Mouse (Mus musculus) limb, embryonic 15.5 days (tissue): ENCODE results near the gene Tbcc. TPM values are rescaled to one million over a fixed set of nuclear protein-coding genes. Genes with fewer than 3 reads are reported as not detected.
"Not testable (repeated sequence)": the region's sequence is repeated elsewhere in the genome, so short reads cannot be mapped to it uniquely, and the experiment has no call there.

Source experiments
- ATAC-seq: fragments of 200-750 bp; cut with Nextera tagmentation; 2 replicates; pipeline ENCODE4 v1.8.0; 2017; ENCODE audit warnings: low read depth, moderate TSS enrichment; ENCODE audit not compliant: insufficient number of reproducible peaks, low FRiP score, low TSS enrichment
- H3K27ac ChIP-seq: fragments of 300-500 bp; sonication (generic); 2 replicates; pipeline ENCODE4 v1.5.1; 2015; ENCODE audit warnings: moderate library complexity, mild to moderate bottlenecking, inconsistent platforms
- H3K27me3 ChIP-seq: fragments of 300-500 bp; sonication (generic); 2 replicates; pipeline ENCODE4 v1.6.1; 2015; ENCODE audit warnings: inconsistent platforms
- H3K36me3 ChIP-seq: fragments of 300-500 bp; sonication (generic); 2 replicates; pipeline ENCODE4 v1.6.1; 2015; ENCODE audit warnings: inconsistent platforms
- H3K4me1 ChIP-seq: fragments of 300-500 bp; sonication (generic); 2 replicates; pipeline ENCODE4 v1.6.1; 2015; ENCODE audit warnings: inconsistent platforms
- H3K4me2 ChIP-seq: fragments of 300-500 bp; sonication (generic); 2 replicates; pipeline ENCODE4 v1.6.1; 2015; ENCODE audit warnings: mild to moderate bottlenecking, inconsistent platforms
- H3K4me3 ChIP-seq: fragments of 300-500 bp; sonication (generic); 2 replicates; pipeline ENCODE4 v1.5.1; 2015; ENCODE audit warnings: mild to moderate bottlenecking, inconsistent platforms
- H3K9ac ChIP-seq: fragments of 300-500 bp; sonication (generic); 2 replicates; pipeline ENCODE4 v1.6.1; 2015; ENCODE audit warnings: inconsistent platforms
- H3K9me3 ChIP-seq: fragments of 300-500 bp; sonication (generic); 2 replicates; pipeline ENCODE4 v1.6.1; 2016; ENCODE audit warnings: inconsistent platforms
- WGBS: fragments of 180-500 bp; shearing (Covaris S2); methylation state at CpG from one replicate; pipeline ENCODE4 v1.1.7; 2015; 5-methylcytosine and 5-hydroxymethylcytosine counted together
- polyA plus RNA-seq: library from polyadenylated mRNA; unstranded; fragments of >200 nt; fragmentation: Nextera tagmentation; extraction: Ambion mirVana; gene quantifications from 2 replicates; pipeline ENCODE4 v1.2.1, GENCODE M21; 2015

The Tbcc gene
- polyA plus RNA-seq = 51.2 and 54.1 TPM in 2 replicates

GRCm38 (mm10) chr17:46890116-46890815 is at the start of gene Tbcc:
Gene Tbcc, plus strand, starts transcription at chr17:46890684.
- Histone ChIP-seq H3K36me3 (no peaks in the 10 kb centered on the region; the same call in 1 of the 2 replicates), H3K27me3 (no peaks in the 10 kb centered on the region), H3K4me3 (peak within 1 kb of the TSS; percentile 95), H3K9ac (peak within 1 kb of the TSS; percentile 86), H3K4me2 (peak within 1 kb of the TSS; percentile 83), H3K9me3 (no peaks in the 10 kb centered on the region), H3K27ac (peak within 1 kb of the TSS; percentile 98), H3K4me1 (peaks cover 30% of the 10 kb centered on the region)
- peak; percentile 95 for ATAC-seq
- WGBS = under 1% methylated on average over 40 of the region's 40 CpGs

GRCm38 (mm10) chr17:46843022-46843421 is 47.5 kb upstream of the Tbcc start:
- ATAC-seq = no peak
- 85% methylated on average over 2 of the region's 2 CpGs for WGBS

GRCm38 (mm10) chr17:46843716-46844115 is 46.8 kb upstream of the Tbcc start:
- Histone ChIP-seq H3K27me3 (no peaks in the 10 kb centered on the region), H3K9ac (no peak overlapping the region), H3K4me3 (no peak overlapping the region), H3K4me1 (no peaks in the 10 kb centered on the region), H3K27ac (no peak overlapping the region), H3K4me2 (no peak overlapping the region), H3K36me3 (0 out of 2 replicates have a peak, but pooled peaks cover 4% of the 10 kb centered on the region), H3K9me3 (no peaks in the 10 kb centered on the region)
- WGBS = 39% methylated on average over 7 of the region's 7 CpGs
- ATAC-seq = no peak

More at GRCm38 (mm10) chr17:46843022-46843421, 47.5 kb upstream of the Tbcc start:
- Histone ChIP-seq H3K36me3 (0 out of 2 replicates have a peak, but pooled peaks cover 4% of the 10 kb centered on the region), H3K27me3 (no peaks in the 10 kb centered on the region), H3K27ac (no peak overlapping the region), H3K9ac (no peak overlapping the region), H3K4me1 (no peaks in the 10 kb centered on the region), H3K4me3 (no peak overlapping the region), H3K9me3 (no peaks in the 10 kb centered on the region), H3K4me2 (no peak overlapping the region)

- no peak overlapping the region for H3K4me3 ChIP-seq
- H3K9ac ChIP-seq = no peak overlapping the region
- no peak overlapping the region for H3K4me2 ChIP-seq
- WGBS = 44% methylated on average over 10 of the region's 10 CpGs
- H3K9me3 ChIP-seq = no peaks in the 10 kb centered on the region
- H3K4me1 ChIP-seq = no peaks in the 10 kb centered on the region
- no peak overlapping the region for H3K27ac ChIP-seq
- H3K27me3 ChIP-seq = no peaks in the 10 kb centered on the region
- H3K36me3 ChIP-seq = 0 out of 2 replicates have a peak, but pooled peaks cover under 1% of the 10 kb centered on the region
- no peak for ATAC-seq
Measured at GRCm38 (mm10) chr17:46844811-46845210, 45.7 kb upstream of the Tbcc start.

GRCm38 (mm10) chr17:46845262-46845661 is 45.2 kb upstream of the Tbcc start:
- H3K4me2 ChIP-seq = no peak overlapping the region
- H3K4me1 ChIP-seq = no peaks in the 10 kb centered on the region
- WGBS = 69% methylated on average over 12 of the region's 12 CpGs
- H3K9me3 ChIP-seq = no peaks in the 10 kb centered on the region
- no peaks in the 10 kb centered on the region for H3K27me3 ChIP-seq
- ATAC-seq = no peak
- no peaks in the 10 kb centered on the region for H3K36me3 ChIP-seq
- no peak overlapping the region for H3K27ac ChIP-seq
- H3K9ac ChIP-seq = no peak overlapping the region
- H3K4me3 ChIP-seq = no peak overlapping the region

- H3K9ac ChIP-seq, ATAC-seq, H3K36me3 ChIP-seq: not testable (repeated sequence)
Measured at GRCm38 (mm10) chr17:46846573-46846972, 43.9 kb upstream of the Tbcc start.

GRCm38 (mm10) chr17:46847206-46847605 is 43.3 kb upstream of the Tbcc start:
- Histone ChIP-seq H3K4me3 (no peak overlapping the region), H3K4me2 (no peak overlapping the region), H3K9ac (no peak overlapping the region), H3K27me3 (no peaks in the 10 kb centered on the region), H3K4me1 (no peaks in the 10 kb centered on the region), H3K36me3 (no peaks in the 10 kb centered on the region), H3K9me3 (no peaks in the 10 kb centered on the region), H3K27ac (no peak overlapping the region)
- WGBS = 93% methylated on average over 7 of the region's 7 CpGs
- no peak for ATAC-seq

More at GRCm38 (mm10) chr17:46846573-46846972, 43.9 kb upstream of the Tbcc start:
- 93% methylated on average over 18 of the region's 18 CpGs for WGBS
- H3K27ac ChIP-seq, H3K4me2 ChIP-seq, H3K4me3 ChIP-seq, H3K9me3 ChIP-seq, H3K27me3 ChIP-seq, H3K4me1 ChIP-seq: not testable (repeated sequence)

GRCm38 (mm10) chr17:46852725-46853124 is 37.8 kb upstream of the Tbcc start:
- Histone ChIP-seq H3K9ac (no peak overlapping the region), H3K36me3 (no peaks in the 10 kb centered on the region), H3K27me3 (no peaks in the 10 kb centered on the region), H3K4me1 (peaks cover 28% of the 10 kb centered on the region), H3K27ac (peak overlapping the region; percentile 57; the same call in 1 of the 2 replicates), H3K4me3 (no peak overlapping the region), H3K4me2 (no peak overlapping the region), H3K9me3 (no peaks in the 10 kb centered on the region)
- WGBS = 32% methylated on average over 6 of the region's 6 CpGs
- no peak for ATAC-seq

- no peaks in the 10 kb centered on the region for H3K36me3 ChIP-seq
- ATAC-seq = no peak
Measured at GRCm38 (mm10) chr17:46853281-46853680, 37.2 kb upstream of the Tbcc start.

GRCm38 (mm10) chr17:46854096-46854495 is 36.4 kb upstream of the Tbcc start:
- no peak for ATAC-seq
- Histone ChIP-seq H3K4me2 (no peak overlapping the region), H3K36me3 (no peaks in the 10 kb centered on the region), H3K4me3 (0 out of 2 replicates have a peak overlapping the region, but pooled peaks have one; percentile 80), H3K9me3 (no peaks in the 10 kb centered on the region), H3K27me3 (no peaks in the 10 kb centered on the region), H3K9ac (no peak overlapping the region), H3K4me1 (peaks cover 28% of the 10 kb centered on the region), H3K27ac (peak overlapping the region; percentile 73)
- WGBS = 77% methylated on average over 7 of the region's 7 CpGs

More at GRCm38 (mm10) chr17:46853281-46853680, 37.2 kb upstream of the Tbcc start:
- H3K9me3 ChIP-seq = no peaks in the 10 kb centered on the region
- WGBS = 30% methylated on average over 6 of the region's 6 CpGs
- no peak overlapping the region for H3K4me2 ChIP-seq
- H3K4me1 ChIP-seq = peaks cover 28% of the 10 kb centered on the region
- H3K9ac ChIP-seq = no peak overlapping the region
- H3K27me3 ChIP-seq = no peaks in the 10 kb centered on the region
- no peak overlapping the region for H3K4me3 ChIP-seq
- peak overlapping the region; percentile 57 for H3K27ac ChIP-seq

GRCm38 (mm10) chr17:46854640-46855110 is 35.8 kb upstream of the Tbcc start:
- Histone ChIP-seq H3K9me3 (no peaks in the 10 kb centered on the region), H3K36me3 (no peaks in the 10 kb centered on the region), H3K9ac (no peak overlapping the region), H3K4me3 (peak overlapping the region; percentile 80; the same call in 1 of the 2 replicates), H3K27ac (peak overlapping the region; percentile 73), H3K4me2 (peak overlapping the region; percentile 19; the same call in 1 of the 2 replicates), H3K27me3 (no peaks in the 10 kb centered on the region), H3K4me1 (peaks cover 31% of the 10 kb centered on the region)
- WGBS = 69% methylated on average over 8 of the region's 8 CpGs
- no peak for ATAC-seq
